Mouse (Mus musculus) bone marrow macrophage, adult 2 months (primary cell): ENCODE measurements around the gene Gm13279.
"Not testable (repeated sequence)": the region's sequence is repeated elsewhere in the genome, so short reads cannot be mapped to it uniquely, and the experiment has no call there.

ENCODE experiments used
- CTCF ChIP-seq: IDR thresholded peaks from 2 replicates; pipeline ENCODE4 v1.5.1; 2012; ENCODE audit warnings: low read depth, mild to moderate bottlenecking, low read length, moderate library complexity
- POLR2A ChIP-seq: IDR thresholded peaks from 2 replicates; pipeline ENCODE4 v1.6.1; 2012; ENCODE audit warnings: mild to moderate bottlenecking, low read depth, low read length, borderline replicate concordance

DNA sequence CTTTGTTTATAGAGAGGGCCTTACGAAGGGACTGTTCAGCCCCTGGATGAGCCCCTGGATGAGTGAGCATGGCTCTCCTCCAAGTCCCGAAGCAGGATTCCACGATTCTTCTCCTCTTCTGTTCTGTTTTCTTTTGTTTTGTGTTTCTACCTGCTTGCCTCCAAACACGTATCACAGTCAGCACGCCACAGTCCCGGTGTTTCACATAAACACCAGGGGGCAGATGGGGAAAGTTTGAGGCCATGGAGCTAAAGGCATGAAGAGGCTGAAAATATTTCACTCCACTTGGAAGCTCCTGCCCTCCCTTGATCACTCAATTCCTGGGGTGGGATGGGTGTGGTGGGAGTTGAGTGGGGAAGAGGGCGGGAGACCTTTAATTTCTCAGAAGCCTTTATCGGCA, 35.4 kb upstream of the Gm13279 start:
- not testable (repeated sequence) for TF ChIP-seq CTCF, POLR2A
